Mouse (Mus musculus) liver, postnatal 0 days (tissue): ENCODE data around the gene Rhoc.

ENCODE experiments used
- CTCF ChIP-seq: sonication (generic); IDR thresholded peaks from 2 replicates; pipeline ENCODE4 v1.5.1; 2016; ENCODE audit warnings: antibody characterized with exemption, low read depth
- EP300 ChIP-seq: IDR thresholded peaks from 2 replicates; pipeline ENCODE4 v1.6.1; 2016; ENCODE audit warnings: antibody characterized with exemption, low read depth, mild to moderate bottlenecking

DNA sequence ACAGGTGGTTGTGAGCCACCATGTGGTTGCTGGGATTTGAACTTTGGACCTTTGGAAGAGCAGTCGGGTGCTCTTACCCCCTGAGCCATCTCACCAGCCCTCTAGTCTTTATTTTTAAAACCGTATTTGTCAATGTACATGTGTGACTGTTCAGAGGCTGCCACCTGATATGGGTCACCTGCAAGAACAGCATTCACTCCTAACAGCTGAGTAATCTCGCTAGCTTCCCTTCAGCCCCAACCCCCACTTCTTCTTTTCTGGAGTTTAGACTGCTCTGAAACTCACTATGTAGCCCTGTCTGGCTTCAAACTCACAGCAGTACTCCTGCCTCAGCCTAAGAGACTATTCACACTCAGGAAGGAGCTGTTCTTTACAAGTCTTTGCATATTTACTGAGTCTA is 34.2 kb downstream of the Rhoc start:
- no peak for TF ChIP-seq CTCF
- no peak for TF ChIP-seq EP300
